Mouse (Mus musculus) cerebellum, adult 2 months (tissue): ENCODE measurements at regions not wholly inside any gene's neighbourhood (a gene's known extent, or its start where the extent isn't known, plus 50 kb on each side); places are given as distances from the start of the nearest gene placed in this dataset.

ENCODE experiments used
- CTCF ChIP-seq: fragments of 200-500 bp; IDR thresholded peaks from 2 replicates; pipeline ENCODE4 v1.5.1; 2011; ENCODE audit warnings: low read depth, mild to moderate bottlenecking, control low read depth, low read length, moderate library complexity, borderline replicate concordance; ENCODE audit not compliant: insufficient read depth
- POLR2A ChIP-seq: fragments of 200-500 bp; IDR thresholded peaks from 2 replicates; pipeline ENCODE4 v1.6.1; 2011; ENCODE audit warnings: low read length, control low read depth, borderline replicate concordance; ENCODE audit not compliant: insufficient read depth

DNA sequence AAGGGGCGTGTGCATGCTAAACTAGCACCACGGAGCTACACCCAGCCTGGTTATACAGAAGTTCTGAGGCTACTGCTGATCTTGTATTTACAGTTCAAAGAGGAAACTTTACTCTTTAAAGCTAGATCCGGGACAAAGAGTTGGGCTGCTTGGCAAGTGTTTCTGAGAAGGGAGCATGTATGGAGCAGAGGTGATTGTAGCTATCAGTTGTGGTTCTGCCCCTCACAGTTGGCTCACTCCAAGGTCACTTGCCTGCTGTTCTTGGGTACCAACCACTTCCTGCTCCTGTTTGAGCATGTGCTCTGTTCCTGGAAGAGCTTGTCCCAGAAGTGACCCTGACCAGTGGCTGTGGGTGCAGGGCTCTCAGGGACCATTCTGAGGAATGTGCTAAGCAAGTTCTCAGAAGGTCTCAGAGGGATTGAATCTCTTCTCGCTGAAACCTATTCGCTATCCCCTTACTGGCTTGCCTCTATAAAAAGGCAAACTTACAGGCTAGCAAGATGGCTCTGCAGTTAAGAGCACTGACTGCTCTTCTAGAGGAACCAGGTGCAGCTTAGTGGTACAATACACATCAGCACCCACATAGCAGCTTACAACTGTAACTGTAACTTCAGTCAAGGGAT, 94.9 kb upstream of the Max start:
- no peak for TF ChIP-seq POLR2A
- no peak for TF ChIP-seq CTCF
